Mouse (Mus musculus): Measurements from ENCODE around the gene Mall. TPM values are rescaled to one million over a fixed set of nuclear protein-coding genes. Genes with fewer than 3 reads are reported as not detected.

Gene Mall
- polyA plus RNA-seq, 1 experiment from 2014 or later: 37.3 TPM

- Histone ChIP-seq H3K9ac (no peak overlapping the region), H3K27me3 (no peaks in the 10 kb centered on the region), H3K9me3 (replicated peaks) (no peaks in the 10 kb centered on the region), H3K27ac (replicated peaks) (no peak overlapping the region), H3K36me3 (no peaks in the 10 kb centered on the region), H3K4me1 (no peaks in the 10 kb centered on the region), H3K4me3 (replicated peaks) (no peak overlapping the region), H3K4me2 (replicated peaks) (no peak overlapping the region)
- no peak for ATAC-seq (ENCODE audit: insufficient number of reproducible peaks, low FRiP score, low TSS enrichment, low read depth)
- 77% methylated on average over 11 of the region's 11 CpGs for WGBS
These were observed 22.3 kb upstream of the Mall start for GRCm38 (mm10) chr2:127751849-127752610.

GRCm38 (mm10) chr2:127749376-127749775, 19.6 kb upstream of the Mall start:
- no peak overlapping the region for H3K4me2 ChIP-seq (replicated peaks)
- no peaks in the 10 kb centered on the region for H3K27me3 ChIP-seq
- no peak for ATAC-seq (ENCODE audit: insufficient number of reproducible peaks, low FRiP score, low TSS enrichment, low read depth)
- no peak overlapping the region for H3K4me3 ChIP-seq (replicated peaks)
- no peak overlapping the region for H3K27ac ChIP-seq (replicated peaks)
- no peaks in the 10 kb centered on the region for H3K4me1 ChIP-seq
- H3K36me3 ChIP-seq: peaks cover 5% of the 10 kb centered on the region; the same call in 1 of the 2 replicates
- H3K9ac ChIP-seq: no peak overlapping the region
- WGBS: 35% methylated on average over 1 of the region's 1 CpGs
- no peaks in the 10 kb centered on the region for H3K9me3 ChIP-seq (replicated peaks)

DNA sequence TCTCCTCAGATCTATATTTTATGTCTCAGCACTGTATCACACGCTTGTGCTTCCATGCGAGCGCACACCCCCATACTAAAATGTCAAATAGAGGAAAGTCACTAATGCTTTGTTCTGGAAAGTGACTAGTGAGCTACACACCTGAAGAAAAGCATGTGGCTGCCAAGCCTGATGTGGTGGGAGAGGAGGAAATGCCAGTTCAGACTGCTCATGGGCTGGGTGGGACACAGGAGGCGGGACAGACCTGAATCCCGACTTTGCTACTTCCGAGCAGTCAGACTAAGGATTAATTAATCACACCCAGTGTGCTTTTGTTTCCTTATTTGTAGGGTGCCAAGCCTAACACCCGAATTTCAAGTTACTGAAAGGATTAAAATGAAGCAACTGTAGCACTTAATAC, 18.6 kb upstream of the Mall start:
- Histone ChIP-seq H3K4me3 (replicated peaks) (no peak overlapping the region), H3K36me3 (peaks cover 5% of the 10 kb centered on the region; the same call in 1 of the 2 replicates), H3K4me1 (no peaks in the 10 kb centered on the region), H3K9ac (no peak overlapping the region), H3K9me3 (replicated peaks) (no peaks in the 10 kb centered on the region), H3K27me3 (no peaks in the 10 kb centered on the region), H3K4me2 (replicated peaks) (no peak overlapping the region), H3K27ac (replicated peaks) (no peak overlapping the region)
- no peak for ATAC-seq (ENCODE audit: insufficient number of reproducible peaks, low FRiP score, low TSS enrichment, low read depth)
- 72% methylated on average over 7 of the region's 7 CpGs for WGBS

GRCm38 (mm10) chr2:127742637-127743036, 12.9 kb upstream of the Mall start:
- Histone ChIP-seq H3K36me3 (peaks cover 5% of the 10 kb centered on the region; the same call in 1 of the 2 replicates), H3K4me3 (replicated peaks) (no peak overlapping the region), H3K27me3 (no peaks in the 10 kb centered on the region), H3K27ac (replicated peaks) (peak overlapping the region; percentile 34; the same call in 1 of the 2 replicates), H3K9ac (no peak overlapping the region), H3K4me1 (no peaks in the 10 kb centered on the region), H3K9me3 (replicated peaks) (no peaks in the 10 kb centered on the region), H3K4me2 (replicated peaks) (no peak overlapping the region)
- ATAC-seq (ENCODE audit: insufficient number of reproducible peaks, low FRiP score, low TSS enrichment, low read depth): no peak
- WGBS: 74% methylated on average over 3 of the region's 3 CpGs

DNA sequence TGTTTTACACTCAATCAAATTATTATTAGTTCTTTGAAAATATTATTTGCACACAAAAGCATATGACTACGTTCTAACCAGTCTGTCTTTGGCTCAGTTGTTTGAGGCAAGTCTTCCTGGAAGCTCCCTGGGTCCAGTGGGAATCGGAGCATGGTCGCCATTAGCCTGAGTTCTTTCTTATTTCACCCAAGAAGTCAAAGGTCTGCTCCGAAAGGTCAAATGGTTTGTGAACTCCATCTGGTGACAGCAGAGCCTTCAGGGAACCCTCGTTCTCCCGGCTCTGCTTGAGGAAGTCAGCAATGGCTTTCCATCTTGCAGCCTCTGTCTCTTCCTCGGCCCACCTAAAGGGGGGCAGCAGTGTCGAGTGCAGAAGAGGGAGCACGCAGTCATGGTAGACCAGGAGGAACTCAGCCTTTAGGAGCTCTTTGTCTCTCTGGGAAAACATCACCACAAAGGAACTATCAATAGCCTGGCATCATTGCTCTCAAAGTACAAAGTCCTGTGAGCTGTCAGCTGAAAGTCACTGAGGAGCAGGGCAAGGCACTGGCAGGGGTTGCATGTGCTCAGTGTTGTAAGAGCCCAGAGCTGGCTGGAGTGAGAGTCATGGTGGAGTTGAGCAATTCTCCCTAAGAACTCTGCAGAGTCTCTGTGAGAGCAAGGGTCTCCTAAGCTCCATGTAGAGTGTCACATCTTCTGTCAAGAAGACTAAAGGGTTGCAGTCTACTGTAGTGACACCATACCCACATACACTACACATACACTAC, 11.2 kb upstream of the Mall start:
- no peaks in the 10 kb centered on the region for H3K4me1 ChIP-seq
- no peak overlapping the region for H3K4me3 ChIP-seq (replicated peaks)
- no peak overlapping the region for H3K27ac ChIP-seq (replicated peaks)
- no peaks in the 10 kb centered on the region for H3K9me3 ChIP-seq (replicated peaks)
- H3K27me3 ChIP-seq: no peaks in the 10 kb centered on the region
- no peak for ATAC-seq (ENCODE audit: insufficient number of reproducible peaks, low FRiP score, low TSS enrichment, low read depth)
- H3K36me3 ChIP-seq: peaks cover 5% of the 10 kb centered on the region; the same call in 1 of the 2 replicates
- H3K4me2 ChIP-seq (replicated peaks): no peak overlapping the region
- 47% methylated on average over 9 of the region's 9 CpGs for WGBS
- no peak overlapping the region for H3K9ac ChIP-seq

DNA sequence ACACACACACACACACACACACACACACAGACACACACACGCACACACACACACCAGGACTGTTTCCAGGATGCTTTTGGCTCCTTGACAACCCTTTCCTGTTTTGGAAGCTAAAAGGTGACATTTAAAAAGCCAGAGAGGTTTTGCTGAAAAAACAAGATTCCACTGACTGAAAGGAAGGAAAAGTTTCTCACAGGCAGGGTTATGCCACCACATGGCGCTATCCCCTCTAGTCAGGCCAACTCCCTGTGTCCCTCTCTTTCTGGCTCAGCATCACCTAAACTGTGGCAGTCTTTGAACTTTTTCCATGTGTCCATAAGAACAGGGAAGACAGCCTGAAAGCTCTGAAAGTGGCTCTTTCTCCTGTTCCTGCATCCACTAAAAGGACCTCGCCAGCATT, 8.2 kb upstream of the Mall start:
- no peaks in the 10 kb centered on the region for H3K4me1 ChIP-seq
- no peaks in the 10 kb centered on the region for H3K9me3 ChIP-seq (replicated peaks)
- no peak overlapping the region for H3K9ac ChIP-seq
- WGBS: 74% methylated on average over 3 of the region's 3 CpGs
- no peak overlapping the region for H3K4me2 ChIP-seq (replicated peaks)
- no peak overlapping the region for H3K4me3 ChIP-seq (replicated peaks)
- no peaks in the 10 kb centered on the region for H3K36me3 ChIP-seq
- ATAC-seq (ENCODE audit: insufficient number of reproducible peaks, low FRiP score, low TSS enrichment, low read depth): no peak
- no peak overlapping the region for H3K27ac ChIP-seq (replicated peaks)
- no peaks in the 10 kb centered on the region for H3K27me3 ChIP-seq

DNA sequence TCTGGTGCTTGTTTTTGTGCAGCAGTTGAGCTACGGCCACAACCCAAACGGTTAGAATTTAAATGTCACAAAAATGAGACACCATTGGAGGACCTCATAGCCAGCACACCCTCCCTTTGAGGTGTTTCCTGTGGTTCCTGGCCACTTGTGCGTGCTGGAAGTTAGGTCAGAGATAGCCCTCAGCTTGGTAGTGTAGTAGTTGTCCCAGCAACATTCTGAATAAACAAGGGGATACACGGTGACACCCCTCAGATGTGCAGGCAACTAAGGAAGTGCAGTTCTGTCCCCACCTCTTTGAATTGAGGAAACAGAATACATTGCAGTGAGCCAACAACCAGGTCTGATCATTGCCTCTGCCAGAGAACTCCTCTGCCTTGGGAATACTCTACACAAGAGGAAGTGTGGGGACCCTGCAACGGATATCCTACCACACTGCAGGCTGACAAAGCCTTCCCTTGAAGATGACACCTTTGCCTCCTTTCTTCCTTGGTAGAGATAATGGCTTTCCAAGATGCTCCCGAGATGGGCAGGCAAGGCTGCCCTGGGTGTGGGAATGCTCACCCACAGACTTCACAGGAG, 7.0 kb upstream of the Mall start:
- no peaks in the 10 kb centered on the region for H3K27me3 ChIP-seq
- H3K27ac ChIP-seq (replicated peaks): no peak overlapping the region
- H3K4me1 ChIP-seq: no peaks in the 10 kb centered on the region
- ATAC-seq (ENCODE audit: insufficient number of reproducible peaks, low FRiP score, low TSS enrichment, low read depth): no peak
- no peak overlapping the region for H3K4me3 ChIP-seq (replicated peaks)
- no peaks in the 10 kb centered on the region for H3K9me3 ChIP-seq (replicated peaks)
- 77% methylated on average over 6 of the region's 6 CpGs for WGBS
- H3K4me2 ChIP-seq (replicated peaks): no peak overlapping the region
- H3K9ac ChIP-seq: no peak overlapping the region
- H3K36me3 ChIP-seq: no peaks in the 10 kb centered on the region

- no peak overlapping the region for H3K9ac ChIP-seq
- WGBS: 77% methylated on average over 9 of the region's 9 CpGs
- no peak overlapping the region for H3K4me3 ChIP-seq (replicated peaks)
- no peaks in the 10 kb centered on the region for H3K4me1 ChIP-seq
- H3K4me2 ChIP-seq (replicated peaks): no peak overlapping the region
- H3K9me3 ChIP-seq (replicated peaks): no peaks in the 10 kb centered on the region
- no peak for ATAC-seq (ENCODE audit: insufficient number of reproducible peaks, low FRiP score, low TSS enrichment, low read depth)
- peaks cover 3% of the 10 kb centered on the region; the same call in 1 of the 2 replicates for H3K27me3 ChIP-seq
- H3K27ac ChIP-seq (replicated peaks): no peak overlapping the region
- H3K36me3 ChIP-seq: no peaks in the 10 kb centered on the region
These were observed 5.9 kb upstream of the Mall start for GRCm38 (mm10) chr2:127735512-127736145.

GRCm38 (mm10) chr2:127734889-127735288, 5.2 kb upstream of the Mall start:
- H3K27me3 ChIP-seq: peaks cover 9% of the 10 kb centered on the region; the same call in 1 of the 2 replicates
- peaks cover 3% of the 10 kb centered on the region; the same call in 1 of the 2 replicates for H3K4me1 ChIP-seq
- no peak overlapping the region for H3K4me2 ChIP-seq (replicated peaks)
- no peak overlapping the region for H3K27ac ChIP-seq (replicated peaks)
- no peaks in the 10 kb centered on the region for H3K36me3 ChIP-seq
- no peak for ATAC-seq (ENCODE audit: insufficient number of reproducible peaks, low FRiP score, low TSS enrichment, low read depth)
- H3K9ac ChIP-seq: no peak overlapping the region
- H3K4me3 ChIP-seq (replicated peaks): no peak overlapping the region
- 73% methylated on average over 5 of the region's 5 CpGs for WGBS
- H3K9me3 ChIP-seq (replicated peaks): no peaks in the 10 kb centered on the region

- ATAC-seq (ENCODE audit: insufficient number of reproducible peaks, low FRiP score, low TSS enrichment, low read depth): no peak
- peaks cover 15% of the 10 kb centered on the region; the same call in 1 of the 2 replicates for H3K4me1 ChIP-seq
- H3K27ac ChIP-seq (replicated peaks): no peak overlapping the region; the same call in 1 of the 2 replicates
- WGBS: 53% methylated on average over 7 of the region's 7 CpGs
- H3K9me3 ChIP-seq (replicated peaks): no peaks in the 10 kb centered on the region
- H3K9ac ChIP-seq: no peak overlapping the region
- H3K27me3 ChIP-seq: peaks cover 9% of the 10 kb centered on the region
- H3K36me3 ChIP-seq: no peaks in the 10 kb centered on the region
- H3K4me3 ChIP-seq (replicated peaks): no peak overlapping the region
- no peak overlapping the region for H3K4me2 ChIP-seq (replicated peaks)
These were observed 717 bp upstream of the Mall start for GRCm38 (mm10) chr2:127730301-127730997.
